Mouse (Mus musculus): ENCODE measurements around the gene Fgf3. TPM values are rescaled to one million over a fixed set of nuclear protein-coding genes. Genes with fewer than 3 reads are reported as not detected.
A peak's percentile ranks its signal among the peaks of the same experiment; 100 is the strongest.

The Fgf3 gene
- total and polyA plus RNA-seq, 3 experiments, result not detected

DNA sequence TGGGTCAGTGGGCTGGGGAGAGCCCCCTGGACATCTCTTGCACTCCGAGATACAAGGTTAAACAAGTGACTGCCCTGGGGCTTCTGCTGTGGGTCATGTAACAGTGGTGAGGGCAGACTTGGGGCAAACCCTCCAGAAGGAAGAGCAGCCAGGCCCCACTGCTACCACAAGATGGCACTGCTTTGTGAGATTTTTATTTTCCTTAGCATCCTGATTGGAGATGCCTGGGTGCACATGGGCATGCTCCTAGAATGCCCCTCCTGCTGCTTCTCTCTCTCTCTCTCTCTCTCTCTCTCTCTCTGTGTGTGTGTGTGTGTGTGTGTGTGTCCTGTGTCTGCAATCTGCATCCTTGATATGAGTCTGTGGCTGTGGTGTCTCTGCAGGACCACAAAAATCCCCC, 39.4 kb upstream of the Fgf3 start:
- Histone ChIP-seq H3K9me3 (replicated peaks; ENCODE audit: low read length) (no peaks in the 10 kb centered on the region), H3K27me3 (replicated peaks) (peaks cover 90% of the 10 kb centered on the region), H3K4me3 (replicated peaks in 1 of 3; ENCODE audit: low read depth in 2 of 3, low read length in 2 of 3, poor library complexity in 1 of 3) (no peak overlapping the region), H3K4me2 (ENCODE audit: insufficient read depth, low read depth, poor library complexity, severe bottlenecking) (no peak overlapping the region), H3K79me2 (replicated peaks; ENCODE audit: control insufficient read depth, extremely low read depth, insufficient read depth, poor library complexity, severe bottlenecking) (no peaks in the 10 kb centered on the region), H3K4me1 (ENCODE audit: control insufficient read depth in 1 of 2, insufficient read depth in 2 of 2) (no peaks in the 10 kb centered on the region), H3K9ac (ENCODE audit: insufficient read depth, low read depth) (no peak overlapping the region), H3K36me3 (replicated peaks in 1 of 2; ENCODE audit: control insufficient read depth in 1 of 2, insufficient read depth in 1 of 2, low read length in 1 of 2) (no peaks in the 10 kb centered on the region), H3K27ac (ENCODE audit: insufficient read depth, low read depth) (no peak overlapping the region)
- DNase-seq (ENCODE audit: extremely low read depth), result peak; percentile 5
- dilution Hi-C loops (cut with MboI; ENCODE audit: extremely low pct_ligation_motif_present, extremely low pct_unique_long_range_greater_than_20kb, low sequenced_read_pairs), result no loop called here
- in situ Hi-C loops (cut with MboI; ENCODE audit: low pct_ligation_motif_present, low pct_unique_long_range_greater_than_20kb, low sequenced_read_pairs), result no loop called here
- TF ChIP-seq CTCF (conservative IDR thresholded peaks at IDR 0.05 in 1 of 2, IDR thresholded peaks at IDR 0.05 in 1 of 2; ENCODE audit: low read depth in 2 of 2, low read length in 2 of 2) (peak in 1 of 2 experiments; percentile 58; a peak in 2 of 4 replicates), RAD21 (IDR thresholded peaks at IDR 0.05; ENCODE audit: low read depth, low read length) (peak; percentile 24), CHD2 (IDR thresholded peaks at IDR 0.05; ENCODE audit: low read length) (no peak), MXI1 (IDR thresholded peaks at IDR 0.05; ENCODE audit: low read depth, low read length) (no peak), SMC3 (IDR thresholded peaks at IDR 0.05; ENCODE audit: low read depth, low read length) (peak; percentile 51)

DNA sequence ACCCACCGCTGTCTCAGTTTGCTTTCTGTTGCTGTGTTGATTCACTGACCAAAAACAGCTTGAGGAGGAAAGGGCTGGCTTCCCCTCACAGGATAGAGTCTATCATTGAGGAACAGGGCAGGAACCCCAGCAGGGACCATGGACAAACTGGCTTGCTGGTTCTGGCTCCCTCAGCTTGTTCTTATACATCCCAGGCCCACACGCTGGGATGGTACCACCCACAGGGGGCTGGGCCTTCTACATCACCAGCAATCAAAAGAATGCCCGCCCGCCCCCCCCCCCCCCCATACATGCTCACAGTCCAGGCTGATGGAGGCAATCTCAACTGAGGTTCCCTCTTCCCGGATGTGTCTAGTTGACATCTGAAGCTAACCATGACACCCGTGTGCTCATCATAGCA, 30.8 kb upstream of the Fgf3 start:
- no peak for TF ChIP-seq USF2 (conservative IDR thresholded peaks at IDR 0.05; ENCODE audit: low read depth, low read length)
- no peak for TF ChIP-seq POLR2A (IDR thresholded peaks at IDR 0.05; ENCODE audit: low read depth, low read length)
- no peak for TF ChIP-seq MAX (IDR thresholded peaks at IDR 0.05; ENCODE audit: low read length)
- TF ChIP-seq MXI1 (IDR thresholded peaks at IDR 0.05; ENCODE audit: low read depth, low read length), result no peak
- TF ChIP-seq USF1 (IDR thresholded peaks at IDR 0.05; ENCODE audit: low read depth, low read length), result no peak
- TF ChIP-seq ZNF384 (IDR thresholded peaks at IDR 0.05; ENCODE audit: low read depth, low read length), result no peak
- TF ChIP-seq JUND (conservative IDR thresholded peaks at IDR 0.05; ENCODE audit: low read depth, low read length), result no peak
- TF ChIP-seq KAT2A (IDR thresholded peaks at IDR 0.05; ENCODE audit: insufficient replicate concordance, low read length), result no peak
- Histone ChIP-seq H3K27me3 (replicated peaks) (peaks cover 93% of the 10 kb centered on the region), H3K36me3 (replicated peaks in 1 of 2; ENCODE audit: control insufficient read depth in 1 of 2, insufficient read depth in 1 of 2, low read length in 1 of 2) (no peaks in the 10 kb centered on the region), H3K79me2 (replicated peaks; ENCODE audit: control insufficient read depth, extremely low read depth, insufficient read depth, poor library complexity, severe bottlenecking) (no peaks in the 10 kb centered on the region), H3K4me1 (ENCODE audit: control insufficient read depth in 1 of 2, insufficient read depth in 2 of 2) (no peaks in the 10 kb centered on the region), H3K4me3 (replicated peaks in 1 of 3; ENCODE audit: low read depth in 2 of 3, low read length in 2 of 3, poor library complexity in 1 of 3) (no peak overlapping the region), H3K9me3 (replicated peaks; ENCODE audit: low read length) (no peaks in the 10 kb centered on the region), H3K4me2 (ENCODE audit: insufficient read depth, low read depth, poor library complexity, severe bottlenecking) (no peak overlapping the region), H3K27ac (ENCODE audit: insufficient read depth, low read depth) (no peak overlapping the region), H3K9ac (ENCODE audit: insufficient read depth, low read depth) (no peak overlapping the region)
- no peak for DNase-seq (ENCODE audit: extremely low read depth)
- dilution Hi-C loops (cut with MboI; ENCODE audit: extremely low pct_ligation_motif_present, extremely low pct_unique_long_range_greater_than_20kb, low sequenced_read_pairs) (no loop called here), in situ Hi-C loops (cut with MboI; ENCODE audit: low pct_ligation_motif_present, low pct_unique_long_range_greater_than_20kb, low sequenced_read_pairs) (no loop called here)

DNA sequence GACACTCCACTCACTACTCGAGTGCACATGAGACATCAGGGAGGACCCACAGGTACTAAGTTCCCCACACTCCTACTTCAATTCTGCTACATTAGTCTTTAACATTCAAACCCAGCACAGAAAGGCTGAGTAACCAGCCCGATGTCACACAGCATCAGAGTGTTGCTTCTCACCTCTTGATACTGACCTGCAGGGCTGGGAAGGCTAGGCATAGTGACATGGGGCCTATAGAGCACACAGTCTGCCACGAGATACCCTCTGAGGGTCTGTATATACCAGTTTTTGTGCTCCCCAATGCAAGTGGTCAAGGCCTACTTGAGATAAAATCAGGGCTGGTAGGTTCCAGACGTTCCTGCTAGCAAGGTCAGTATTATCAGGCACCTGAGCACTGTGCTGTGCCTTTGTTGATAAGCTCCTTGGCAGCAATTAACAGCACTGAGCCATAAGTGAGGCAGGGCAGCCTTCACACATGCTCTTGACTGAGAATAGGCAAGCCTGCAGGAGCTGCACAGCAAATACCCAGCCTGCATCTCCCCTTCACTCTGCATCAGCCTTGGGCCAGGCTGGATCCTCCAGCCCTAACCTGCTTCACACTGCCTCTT, 29.8 kb upstream of the Fgf3 start:
- Histone ChIP-seq H3K4me1 (ENCODE audit: control insufficient read depth in 1 of 2, insufficient read depth in 2 of 2) (no peaks in the 10 kb centered on the region), H3K79me2 (replicated peaks; ENCODE audit: control insufficient read depth, extremely low read depth, insufficient read depth, poor library complexity, severe bottlenecking) (no peaks in the 10 kb centered on the region), H3K9me3 (replicated peaks; ENCODE audit: low read length) (no peaks in the 10 kb centered on the region), H3K27me3 (replicated peaks) (peaks cover 93% of the 10 kb centered on the region), H3K4me3 (replicated peaks in 1 of 3; ENCODE audit: low read depth in 2 of 3, low read length in 2 of 3, poor library complexity in 1 of 3) (no peak overlapping the region), H3K4me2 (ENCODE audit: insufficient read depth, low read depth, poor library complexity, severe bottlenecking) (no peak overlapping the region), H3K27ac (ENCODE audit: insufficient read depth, low read depth) (no peak overlapping the region), H3K9ac (ENCODE audit: insufficient read depth, low read depth) (no peak overlapping the region), H3K36me3 (replicated peaks in 1 of 2; ENCODE audit: control insufficient read depth in 1 of 2, insufficient read depth in 1 of 2, low read length in 1 of 2) (no peaks in the 10 kb centered on the region)
- dilution Hi-C loops (cut with MboI; ENCODE audit: extremely low pct_ligation_motif_present, extremely low pct_unique_long_range_greater_than_20kb, low sequenced_read_pairs), result no loop called here
- TF ChIP-seq USF1 (IDR thresholded peaks at IDR 0.05; ENCODE audit: low read depth, low read length) (no peak), RCOR1 (conservative IDR thresholded peaks at IDR 0.05; ENCODE audit: low read depth, low read length) (no peak)
- in situ Hi-C loops (cut with MboI; ENCODE audit: low pct_ligation_motif_present, low pct_unique_long_range_greater_than_20kb, low sequenced_read_pairs), result no loop called here
- no peak for DNase-seq (ENCODE audit: extremely low read depth)
